Mouse (Mus musculus) neural tube, embryonic 14.5 days (tissue): ENCODE results near the gene C330021F23Rik. TPM values are rescaled to one million over a fixed set of nuclear protein-coding genes. Genes with fewer than 3 reads are reported as not detected.

ENCODE experiments used
- ATAC-seq: fragments of 200-750 bp; cut with Nextera tagmentation; 2 replicates; pipeline ENCODE4 v1.8.0; 2017; ENCODE audit warnings: low read depth, mild to moderate bottlenecking, moderate TSS enrichment, moderate library complexity
- H3K27ac ChIP-seq: fragments of 300-500 bp; sonication (generic); 2 replicates; pipeline ENCODE4 v1.5.1; 2014; ENCODE audit warnings: low read depth, mild to moderate bottlenecking, control low read depth, low read length, moderate library complexity, mixed read lengths
- H3K27me3 ChIP-seq: fragments of 300-500 bp; sonication (generic); 2 replicates; pipeline ENCODE4 v1.6.1; 2014; ENCODE audit warnings: low read length; ENCODE audit not compliant: control insufficient read depth, insufficient read depth
- H3K36me3 ChIP-seq: fragments of 300-500 bp; sonication (generic); 2 replicates; pipeline ENCODE4 v1.6.1; 2014; ENCODE audit warnings: low read length, mixed read lengths; ENCODE audit not compliant: control insufficient read depth, insufficient read depth
- H3K4me1 ChIP-seq: fragments of 300-500 bp; sonication (generic); 2 replicates; pipeline ENCODE4 v1.6.1; 2014; ENCODE audit warnings: low read length; ENCODE audit not compliant: control insufficient read depth, insufficient read depth
- H3K4me2 ChIP-seq: fragments of 300-500 bp; sonication (generic); 2 replicates; pipeline ENCODE4 v1.6.1; 2014; ENCODE audit warnings: mild to moderate bottlenecking, low read depth, low read length, control low read depth
- H3K4me3 ChIP-seq: fragments of 300-500 bp; sonication (generic); 2 replicates; pipeline ENCODE4 v1.5.1; 2014; ENCODE audit warnings: low read depth, low read length, control low read depth, mixed read lengths
- H3K9ac ChIP-seq: fragments of 300-500 bp; sonication (generic); replicated peaks from 2 replicates; pipeline ENCODE4 v1.6.1; 2014; ENCODE audit warnings: low read depth, mild to moderate bottlenecking, control low read depth, low read length, mixed read lengths
- H3K9me3 ChIP-seq: fragments of 300-500 bp; sonication (generic); 2 replicates; pipeline ENCODE4 v1.6.1; 2016; ENCODE audit warnings: low read length; ENCODE audit not compliant: control insufficient read depth
- WGBS: fragments of 180-500 bp; shearing (Covaris S2); extraction: QIAGEN DNeasy Blood & Tissue Kit; methylation state at CpG from one replicate; pipeline ENCODE4 v1.1.7; 2014; 5-methylcytosine and 5-hydroxymethylcytosine counted together
- polyA plus RNA-seq: library from polyadenylated mRNA; unstranded; fragments of >200 nt; fragmentation: Nextera tagmentation; extraction: Ambion mirVana; gene quantifications from 2 replicates; pipeline ENCODE4 v1.2.1, GENCODE M21; 2014

The C330021F23Rik gene
- polyA plus RNA-seq, 1 experiment from 2014 or later: 0.60 TPM

- no peak for ATAC-seq
- no peaks in the 10 kb centered on the region for H3K27me3 ChIP-seq
- H3K27ac ChIP-seq: no peak overlapping the region
- H3K4me1 ChIP-seq: no peaks in the 10 kb centered on the region
- no peaks in the 10 kb centered on the region for H3K9me3 ChIP-seq
- H3K4me3 ChIP-seq: no peak overlapping the region
- peaks cover 53% of the 10 kb centered on the region; the same call in 1 of the 2 replicates for H3K36me3 ChIP-seq
- H3K4me2 ChIP-seq: no peak overlapping the region
- H3K9ac ChIP-seq: no peak overlapping the region
- 90% methylated on average over 6 of the region's 6 CpGs for WGBS
Observed at GRCm38 (mm10) chr8:3600401-3600800, 32.6 kb downstream of the C330021F23Rik start.

DNA sequence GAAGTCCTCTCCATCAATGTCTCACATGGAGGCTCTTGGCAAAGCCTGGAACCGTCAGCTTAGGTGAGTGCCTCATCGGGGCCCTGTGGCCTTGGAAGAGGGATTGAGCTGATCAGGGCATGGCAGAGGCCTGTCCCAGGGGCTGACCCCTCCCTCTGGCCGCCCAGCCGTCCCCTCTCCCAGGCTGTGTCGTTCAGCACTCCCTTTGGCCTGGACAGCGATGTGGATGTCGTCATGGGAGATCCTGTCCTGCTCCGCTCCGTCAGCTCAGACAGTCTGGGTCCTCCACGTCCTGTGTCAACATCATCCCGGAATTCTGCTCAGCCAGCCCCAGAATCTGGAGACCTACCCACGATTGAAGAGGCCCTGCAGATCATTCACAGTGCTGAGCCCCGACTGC lies 35.6 kb downstream of the C330021F23Rik start:
- H3K4me1 ChIP-seq: no peaks in the 10 kb centered on the region
- WGBS: 83% methylated on average over 13 of the region's 13 CpGs
- no peaks in the 10 kb centered on the region for H3K9me3 ChIP-seq
- ATAC-seq: no peak
- H3K4me3 ChIP-seq: no peak overlapping the region
- no peak overlapping the region for H3K4me2 ChIP-seq
- H3K27me3 ChIP-seq: no peaks in the 10 kb centered on the region
- H3K36me3 ChIP-seq: peaks cover 60% of the 10 kb centered on the region
- H3K9ac ChIP-seq: no peak overlapping the region
- no peak overlapping the region for H3K27ac ChIP-seq

GRCm38 (mm10) chr8:3606593-3606992 lies 38.8 kb downstream of the C330021F23Rik start:
- Histone ChIP-seq H3K27ac (no peak overlapping the region), H3K4me1 (no peaks in the 10 kb centered on the region), H3K27me3 (no peaks in the 10 kb centered on the region), H3K36me3 (peaks cover 76% of the 10 kb centered on the region), H3K4me3 (no peak overlapping the region), H3K4me2 (no peak overlapping the region), H3K9me3 (no peaks in the 10 kb centered on the region), H3K9ac (no peak overlapping the region)
- 86% methylated on average over 16 of the region's 16 CpGs for WGBS
- peak; percentile 18; the same call in 1 of the 2 replicates for ATAC-seq

- Histone ChIP-seq H3K27me3 (no peaks in the 10 kb centered on the region), H3K9me3 (no peaks in the 10 kb centered on the region), H3K4me1 (no peaks in the 10 kb centered on the region), H3K9ac (no peak overlapping the region), H3K27ac (no peak overlapping the region), H3K4me3 (no peak overlapping the region), H3K4me2 (no peak overlapping the region), H3K36me3 (peaks cover 76% of the 10 kb centered on the region)
- WGBS: 94% methylated on average over 7 of the region's 7 CpGs
- no peak for ATAC-seq
Observed at GRCm38 (mm10) chr8:3607822-3608221, 40.0 kb downstream of the C330021F23Rik start.

- WGBS: 89% methylated on average over 12 of the region's 12 CpGs
- H3K9ac ChIP-seq: no peak overlapping the region
- ATAC-seq: no peak
- H3K4me1 ChIP-seq: no peaks in the 10 kb centered on the region
- H3K27ac ChIP-seq: no peak overlapping the region
- no peaks in the 10 kb centered on the region for H3K27me3 ChIP-seq
- H3K36me3 ChIP-seq: peaks cover 76% of the 10 kb centered on the region
- H3K4me2 ChIP-seq: no peak overlapping the region
- H3K9me3 ChIP-seq: no peaks in the 10 kb centered on the region
- no peak overlapping the region for H3K4me3 ChIP-seq
Observed at GRCm38 (mm10) chr8:3609046-3609815, 41.4 kb downstream of the C330021F23Rik start.

GRCm38 (mm10) chr8:3609816-3610150 lies 42.0 kb downstream of the C330021F23Rik start:
- Histone ChIP-seq H3K4me1 (no peaks in the 10 kb centered on the region), H3K36me3 (peaks cover 76% of the 10 kb centered on the region), H3K4me3 (no peak overlapping the region), H3K9me3 (no peaks in the 10 kb centered on the region), H3K27me3 (no peaks in the 10 kb centered on the region), H3K27ac (no peak overlapping the region), H3K9ac (no peak overlapping the region), H3K4me2 (no peak overlapping the region)
- no peak for ATAC-seq
- WGBS: 88% methylated on average over 6 of the region's 6 CpGs

DNA sequence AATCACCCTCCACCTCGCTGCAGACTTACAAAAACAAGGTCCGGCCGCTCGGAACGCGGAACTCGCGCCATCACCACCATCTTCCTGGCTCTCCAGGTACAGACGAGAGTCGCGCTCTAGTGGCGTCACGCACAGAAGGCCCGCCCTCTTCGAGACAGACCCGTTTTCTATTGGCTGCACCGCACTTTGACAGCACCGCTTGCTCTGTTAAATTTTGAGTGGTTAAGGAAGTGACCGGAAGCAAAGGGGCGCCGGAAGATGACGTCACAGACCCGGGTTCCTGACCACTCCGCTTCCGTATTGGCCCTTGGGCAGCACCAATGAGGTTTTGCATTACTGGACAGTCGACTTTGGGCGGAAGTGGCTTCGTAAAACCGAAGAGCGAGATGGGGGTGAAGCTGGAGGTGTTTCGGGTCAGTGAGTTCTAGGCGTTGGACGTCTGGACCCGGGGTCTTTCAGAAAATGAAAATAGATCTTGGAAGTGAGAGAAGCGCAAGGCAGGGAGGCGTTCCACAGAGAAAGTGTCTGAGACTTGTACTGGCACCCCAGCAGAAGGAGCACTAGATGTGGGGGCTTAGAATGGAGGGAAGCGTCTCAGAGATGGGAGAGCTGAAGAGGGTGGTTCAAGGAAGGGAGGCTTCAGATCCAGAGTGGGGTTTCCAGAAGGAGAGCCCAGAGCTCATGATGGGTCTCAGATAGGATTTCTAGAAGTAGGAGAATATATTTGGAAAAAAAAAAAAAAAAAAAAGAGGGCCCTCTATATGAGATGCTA lies 53.6 kb downstream of the C330021F23Rik start, which contains the start of the genes Xab2 and Pet100:
Gene Xab2 (minus strand): TSS at position 118 of the 772 bp plus-strand sequence.
Gene Pet100 (plus strand): TSS at position 350 of the 772 bp plus-strand sequence.
- Histone ChIP-seq H3K4me2 (peak within 1 kb of the TSS; percentile 71), H3K27me3 (no peaks in the 10 kb centered on the region), H3K4me3 (peak within 1 kb of the TSS; percentile 75), H3K27ac (no peak within 1 kb of the TSS), H3K36me3 (peaks cover 17% of the 10 kb centered on the region), H3K9ac (peak within 1 kb of the TSS; percentile 70), H3K9me3 (no peaks in the 10 kb centered on the region), H3K4me1 (peaks cover 13% of the 10 kb centered on the region)
- peak; percentile 96 for ATAC-seq
- under 1% methylated on average over 37 of the region's 37 CpGs for WGBS

DNA sequence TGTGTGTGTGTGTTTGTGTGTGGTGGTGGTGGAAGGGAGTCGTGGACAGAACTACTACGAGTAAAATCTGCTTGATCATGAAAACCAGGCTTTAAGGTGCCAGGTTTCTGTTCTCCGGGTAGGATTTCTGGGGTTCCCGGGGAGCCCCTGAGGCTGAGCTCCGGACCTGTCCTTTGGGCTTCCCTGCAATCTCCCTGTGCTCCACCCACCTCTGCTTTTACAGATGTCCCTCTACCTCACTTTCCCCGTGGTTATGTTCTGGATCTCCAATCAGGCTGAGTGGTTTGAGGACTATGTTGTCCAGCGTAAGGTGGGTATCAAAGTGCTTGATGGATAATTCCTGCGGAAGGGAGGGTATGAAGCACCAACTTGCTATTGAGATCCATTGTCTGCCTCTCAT lies 54.3 kb downstream of the C330021F23Rik start:
- Histone ChIP-seq H3K9ac (peak overlapping the region; percentile 63; the same call in 1 of the 2 replicates), H3K4me2 (peak overlapping the region; percentile 71), H3K9me3 (no peaks in the 10 kb centered on the region), H3K27ac (no peak overlapping the region), H3K4me1 (peaks cover 13% of the 10 kb centered on the region), H3K36me3 (peaks cover 12% of the 10 kb centered on the region), H3K27me3 (no peaks in the 10 kb centered on the region), H3K4me3 (peak overlapping the region; percentile 75)
- 74% methylated on average over 8 of the region's 8 CpGs for WGBS
- ATAC-seq: no peak

GRCm38 (mm10) chr8:3625445-3625844 lies 57.7 kb downstream of the C330021F23Rik start, which contains the start of gene Pcp2:
Pcp2 (minus strand) TSS chr8:3625545.
- Histone ChIP-seq H3K4me1 (peaks cover 9% of the 10 kb centered on the region), H3K9ac (no peak within 1 kb of the TSS), H3K4me2 (no peak within 1 kb of the TSS), H3K4me3 (no peak within 1 kb of the TSS), H3K36me3 (no peaks in the 10 kb centered on the region), H3K27ac (no peak within 1 kb of the TSS), H3K27me3 (no peaks in the 10 kb centered on the region), H3K9me3 (no peaks in the 10 kb centered on the region)
- WGBS: 69% methylated on average over 1 of the region's 1 CpGs
- ATAC-seq: no peak
